Mouse (Mus musculus) ES-E14 (cell line): ENCODE measurements around the gene Serinc3. TPM values are rescaled to one million over a fixed set of nuclear protein-coding genes. Genes with fewer than 3 reads are reported as not detected.

Experiments
- DNase-seq: peaks from one replicate; pipeline ENCODE4 v3.0.0-alpha.2; 2013; ENCODE audit warnings: low read depth, low spot score
- H3K27ac ChIP-seq: 2 replicates; pipeline ENCODE4 v1.5.1; 2012; ENCODE audit warnings: low read depth, mild to moderate bottlenecking, low read length, moderate library complexity, mixed read lengths; ENCODE audit not compliant: poor library complexity, insufficient read depth, severe bottlenecking
- H3K36me3 ChIP-seq: 2 replicates; pipeline ENCODE4 v1.6.1; 2012; ENCODE audit warnings: mild to moderate bottlenecking, low read length, moderate library complexity, mixed read lengths; ENCODE audit not compliant: control insufficient read depth, poor library complexity, insufficient read depth, severe bottlenecking
- H3K4me1 ChIP-seq, 2 experiments: fragments of 150-350 bp in 1 of 2; sonication (generic) in 1 of 2; 2 replicates each; pipeline ENCODE4 v1.6.1; 2012; ENCODE audit warnings: low read length in 2 of 2, mild to moderate bottlenecking in 1 of 2, mixed read lengths in 1 of 2; ENCODE audit not compliant: control insufficient read depth in 2 of 2, insufficient read depth in 2 of 2, poor library complexity in 1 of 2
- H3K4me3 ChIP-seq, 2 experiments: fragments of 150-350 bp in 1 of 2; sonication (generic) in 1 of 2; 2 replicates each; pipeline ENCODE4 v1.5.1; 2012; ENCODE audit warnings: low read length in 2 of 2, low read depth in 1 of 2, mild to moderate bottlenecking in 1 of 2, mixed read lengths in 1 of 2; ENCODE audit not compliant: insufficient read depth in 1 of 2, poor library complexity in 1 of 2, severe bottlenecking in 1 of 2
- H3K9ac ChIP-seq: 2 replicates; pipeline ENCODE4 v1.6.1; 2012; ENCODE audit warnings: low read depth, mild to moderate bottlenecking, low read length, mixed read lengths; ENCODE audit not compliant: poor library complexity, insufficient read depth, severe bottlenecking
- H3K9me3 ChIP-seq: fragments of 150-350 bp; sonication (generic); 2 replicates; pipeline ENCODE4 v1.6.1; 2012; ENCODE audit warnings: low read depth, mild to moderate bottlenecking, low read length; ENCODE audit not compliant: control insufficient read depth, insufficient read depth
- CHD2 ChIP-seq: IDR thresholded peaks from 2 replicates; pipeline ENCODE4 v1.6.1; 2014; ENCODE audit warnings: mild to moderate bottlenecking, low read depth, low read length, inconsistent platforms
- HCFC1 ChIP-seq: IDR thresholded peaks from 2 replicates; pipeline ENCODE4 v1.6.1; 2012; ENCODE audit warnings: low read length, inconsistent platforms, borderline replicate concordance; ENCODE audit not compliant: insufficient read depth
- MAFK ChIP-seq: IDR thresholded peaks from 2 replicates; pipeline ENCODE4 v1.6.1; 2014; ENCODE audit warnings: mild to moderate bottlenecking, low read depth, low read length, inconsistent platforms; ENCODE audit not compliant: insufficient read depth
- ZC3H11A ChIP-seq: IDR thresholded peaks from 2 replicates; pipeline ENCODE4 v1.6.1; 2012; ENCODE audit warnings: low read depth, mild to moderate bottlenecking, inconsistent platforms, low read length, borderline replicate concordance
- ZNF384 ChIP-seq: IDR thresholded peaks from 2 replicates; pipeline ENCODE4 v1.6.1; 2012; ENCODE audit warnings: low read depth, low read length, inconsistent platforms
- in situ Hi-C, 2 experiments: fragments of 600-800 bp; cut with MboI; formaldehyde crosslinking; loops; one replicate each; pipeline ENCODE4 v1.15.1; 2025; ENCODE audit warnings: low sequenced_read_pairs in 2 of 2, inconsistent platforms in 1 of 2; ENCODE audit not compliant: unreplicated experiment in 2 of 2
- total RNA-seq: library from RNA; depleted of rRNA; stranded (reverse); fragments of 300-350 nt; gene quantifications from 2 replicates; pipeline ENCODE4 v1.2.3, GENCODE M21; 2012

Serinc3 gene
- total RNA-seq, 1 experiment: 59.3 TPM

DNA sequence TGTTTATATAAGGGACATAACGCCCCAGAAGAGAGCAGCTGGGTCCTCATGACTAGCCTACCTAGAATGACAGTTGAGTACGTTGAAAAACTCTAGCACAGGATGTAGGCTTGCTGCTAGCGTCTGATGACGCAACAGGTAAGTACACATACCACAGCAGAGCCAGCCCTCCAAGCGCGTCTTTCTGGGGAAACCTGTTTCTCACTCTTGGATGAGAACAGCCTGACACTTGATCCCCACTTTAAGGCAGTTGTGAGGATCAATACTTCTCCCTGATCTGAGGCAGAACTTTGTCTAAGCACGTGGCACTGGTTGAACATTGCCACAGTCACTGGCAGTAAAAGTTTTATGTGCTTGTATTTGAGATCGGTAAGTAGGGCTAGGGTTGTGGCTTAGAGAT is 24.5 kb downstream of the Serinc3 start:
- TF ChIP-seq ZNF384: no peak
- TF ChIP-seq HCFC1: no peak
- TF ChIP-seq CHD2: no peak
- TF ChIP-seq ZC3H11A: no peak
- in situ Hi-C loops: no loop called here
- Histone ChIP-seq H3K9me3 (no peaks in the 10 kb centered on the region), H3K4me1 (no peaks in the 10 kb centered on the region), H3K27ac (no peak overlapping the region), H3K36me3 (peaks cover 2% of the 10 kb centered on the region), H3K4me3 (no peak overlapping the region), H3K9ac (no peak overlapping the region)
- DNase-seq: no peak

DNA sequence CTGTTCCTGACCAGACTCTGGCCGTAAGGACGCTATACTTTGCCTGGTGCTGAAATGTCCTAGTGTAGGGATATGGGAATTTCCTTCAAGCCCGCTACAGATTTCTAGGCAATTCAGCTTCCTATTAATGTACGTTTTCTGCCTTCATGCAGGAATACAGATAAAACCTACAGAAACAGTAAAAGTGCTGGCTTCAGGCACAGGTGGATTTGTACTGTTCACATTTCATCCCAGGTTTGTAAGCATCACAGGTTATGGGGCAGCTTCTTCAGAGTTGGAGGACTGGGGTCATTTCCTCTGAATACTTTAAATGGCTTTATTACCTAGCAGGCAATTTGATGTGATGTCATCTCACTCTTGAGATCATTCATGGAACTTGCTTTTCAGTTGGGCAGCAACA is 27.1 kb downstream of the Serinc3 start:
- no peaks in the 10 kb centered on the region for H3K9me3 ChIP-seq
- no peak for DNase-seq
- H3K9ac ChIP-seq: no peak overlapping the region
- H3K36me3 ChIP-seq: peaks cover 5% of the 10 kb centered on the region
- H3K4me1 ChIP-seq: no peaks in the 10 kb centered on the region
- no peak overlapping the region for H3K4me3 ChIP-seq
- H3K27ac ChIP-seq: no peak overlapping the region
- in situ Hi-C loops: no loop called here
- TF ChIP-seq MAFK: no peak
- no peak for TF ChIP-seq ZNF384
- no peak for TF ChIP-seq CHD2
- no peak for TF ChIP-seq HCFC1
- no peak for TF ChIP-seq ZC3H11A

DNA sequence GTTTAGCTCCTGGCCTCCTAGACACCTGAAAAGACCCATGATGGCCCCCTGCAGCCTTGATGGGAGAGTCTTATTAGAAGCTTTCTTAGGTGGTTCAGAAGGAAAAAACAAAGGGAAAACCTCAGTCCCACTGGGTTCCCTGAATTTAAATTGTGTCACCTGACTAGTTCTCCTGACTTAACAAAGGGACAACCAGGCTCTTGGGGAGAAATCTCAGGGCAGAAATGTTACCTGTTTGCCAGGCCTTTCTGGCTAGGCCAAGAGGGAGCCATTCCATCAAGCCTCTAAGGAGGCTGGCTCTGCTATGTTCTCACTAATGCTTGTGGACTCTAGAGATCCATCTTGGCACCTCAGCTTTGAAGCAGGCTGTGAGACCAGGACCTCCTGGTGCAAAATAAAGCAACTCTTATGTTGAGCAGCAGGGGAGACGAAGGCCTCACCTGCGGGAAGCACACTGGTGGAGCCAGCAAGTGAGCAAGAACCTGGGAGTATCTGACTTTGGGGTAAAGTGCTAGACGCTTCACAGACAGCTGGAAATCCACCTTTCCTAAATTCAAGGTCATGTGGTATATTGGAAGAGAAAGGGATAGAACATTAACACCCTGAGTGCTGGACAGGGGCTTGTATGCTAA is 27.6 kb downstream of the Serinc3 start:
- H3K9me3 ChIP-seq: no peaks in the 10 kb centered on the region
- peaks cover 6% of the 10 kb centered on the region for H3K36me3 ChIP-seq
- no peak for DNase-seq
- H3K27ac ChIP-seq: no peak overlapping the region
- in situ Hi-C loops: no loop called here
- TF ChIP-seq MAFK (no peak), HCFC1 (no peak), CHD2 (no peak), ZC3H11A (no peak), ZNF384 (no peak)
- no peak overlapping the region for H3K4me3 ChIP-seq
- H3K9ac ChIP-seq: no peak overlapping the region
- H3K4me1 ChIP-seq: no peaks in the 10 kb centered on the region

DNA sequence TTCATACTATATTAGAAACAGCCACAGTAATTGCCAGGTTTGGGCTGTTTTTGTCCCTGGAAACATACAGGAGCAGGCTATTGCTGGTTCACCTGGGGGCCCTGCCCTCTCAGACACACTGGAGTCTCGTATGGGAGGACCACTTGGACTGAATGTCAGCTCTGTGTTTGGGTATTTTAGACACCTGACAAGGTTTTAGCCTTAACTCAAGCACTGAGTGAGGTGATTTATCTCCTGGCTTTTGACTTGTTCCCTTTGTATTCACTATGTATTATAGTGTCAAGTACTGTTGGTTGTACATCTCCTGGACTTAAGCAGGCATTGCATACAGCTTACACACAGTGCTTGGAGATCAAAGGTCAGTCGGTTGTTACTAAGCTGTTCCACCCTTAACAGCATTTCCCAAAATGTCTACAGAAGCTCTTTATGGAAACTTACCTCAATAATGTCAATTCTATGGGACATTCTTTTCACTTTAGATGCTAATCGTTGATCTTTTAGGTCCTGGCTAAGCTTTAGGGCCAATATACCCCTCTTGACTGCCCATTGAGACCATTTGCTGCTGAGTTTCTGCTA is 28.2 kb downstream of the Serinc3 start:
- in situ Hi-C loops: no loop called here
- no peak overlapping the region for H3K9ac ChIP-seq
- H3K4me3 ChIP-seq: no peak overlapping the region
- no peak for DNase-seq
- no peaks in the 10 kb centered on the region for H3K9me3 ChIP-seq
- no peak for TF ChIP-seq HCFC1
- TF ChIP-seq ZNF384: no peak
- TF ChIP-seq MAFK: no peak
- no peak for TF ChIP-seq CHD2
- no peak for TF ChIP-seq ZC3H11A
- H3K36me3 ChIP-seq: peaks cover 7% of the 10 kb centered on the region; the same call in 1 of the 2 replicates
- no peak overlapping the region for H3K27ac ChIP-seq
- no peaks in the 10 kb centered on the region; a peak in 1 of 4 replicates for H3K4me1 ChIP-seq
